Mouse (Mus musculus) gastrocnemius, postnatal 10 days (tissue): ENCODE data around the gene Mgrn1. TPM values are rescaled to one million over a fixed set of nuclear protein-coding genes. Genes with fewer than 3 reads are reported as not detected.

Experiments
- DNase-seq: peaks from one replicate; pipeline ENCODE4 v3.0.0; 2021; ENCODE audit warnings: mixed read lengths
- long read RNA-seq, 2 experiments: library from polyadenylated mRNA; stranded (forward); transcript quantifications; one replicate each; pipeline ENCODE4 v2.0.0; 2021
- total RNA-seq, 2 experiments: library from RNA; stranded (reverse); gene quantifications; 2 replicates each; pipeline ENCODE4 v1.2.3; 2021

Mgrn1 gene
- 10 to 100 TPM; 62.2 to 68.4 TPM for total RNA-seq
- long read RNA-seq, experiment 1, transcript Mgrn1-201 (16 exons, 3,095 nt) = minor isoform, 8 of 143 reads
- long read RNA-seq, experiment 1, transcript Mgrn1-202 (17 exons, 3,138 nt) = major isoform, 29 of 143 reads
- long read RNA-seq, experiment 1, partial matches to known transcripts = 12 of 143 reads
- long read RNA-seq, experiment 1, other reads (novel, unspliced or antisense) = 93 of 143 reads
- long read RNA-seq, experiment 2, transcript Mgrn1-201 (16 exons, 3,095 nt) = minor isoform, 12 of 147 reads
- long read RNA-seq, experiment 2, transcript Mgrn1-202 (17 exons, 3,138 nt) = major isoform, 29 of 147 reads
- long read RNA-seq, experiment 2, transcript Mgrn1-203 (17 exons, 2,250 nt) = minor isoform, 7 of 147 reads
- long read RNA-seq, experiment 2, partial matches to known transcripts = 4 of 147 reads
- long read RNA-seq, experiment 2, other reads (novel, unspliced or antisense) = 94 of 147 reads

- DNase-seq = peak; percentile 89
These were observed at the start of gene Mgrn1 for GRCm38 (mm10) chr16:4885760-4886689. TSS of gene Mgrn1 (plus strand) at chr16:4886249.

- DNase-seq = no peak
These were observed 48.4 kb upstream of the Mgrn1 start for GRCm38 (mm10) chr16:4837631-4838030.

GRCm38 (mm10) chr16:4839552-4839951 lies 46.5 kb upstream of the Mgrn1 start:
- no peak for DNase-seq

- no peak for DNase-seq
These were observed 45.8 kb upstream of the Mgrn1 start for GRCm38 (mm10) chr16:4840231-4840630.

- DNase-seq = no peak
These were observed 39.0 kb upstream of the Mgrn1 start for GRCm38 (mm10) chr16:4847041-4847440.

- no peak for DNase-seq
These were observed 38.0 kb upstream of the Mgrn1 start for GRCm38 (mm10) chr16:4848090-4848489.

GRCm38 (mm10) chr16:4850361-4850760 lies 35.7 kb upstream of the Mgrn1 start:
- DNase-seq = no peak

- DNase-seq = no peak
These were observed 35.0 kb upstream of the Mgrn1 start for GRCm38 (mm10) chr16:4850938-4851628.

GRCm38 (mm10) chr16:4855046-4855650 lies 30.9 kb upstream of the Mgrn1 start:
- DNase-seq = no peak

GRCm38 (mm10) chr16:4861392-4861791 lies 24.7 kb upstream of the Mgrn1 start:
- no peak for DNase-seq

- DNase-seq = peak; percentile 69
These were observed 23.1 kb upstream of the Mgrn1 start for GRCm38 (mm10) chr16:4862863-4863483.

- no peak for DNase-seq
These were observed 22.3 kb upstream of the Mgrn1 start for GRCm38 (mm10) chr16:4863742-4864141.

GRCm38 (mm10) chr16:4866101-4866695 lies 19.9 kb upstream of the Mgrn1 start:
- DNase-seq = no peak

GRCm38 (mm10) chr16:4870490-4870889 lies 15.6 kb upstream of the Mgrn1 start:
- no peak for DNase-seq

- no peak for DNase-seq
These were observed 14.1 kb upstream of the Mgrn1 start for GRCm38 (mm10) chr16:4871926-4872325.

- DNase-seq = no peak
These were observed 10.6 kb upstream of the Mgrn1 start for GRCm38 (mm10) chr16:4875198-4876032.

- peak; percentile 72 for DNase-seq
These were observed 9.9 kb upstream of the Mgrn1 start for GRCm38 (mm10) chr16:4876033-4876680.

- DNase-seq = no peak
These were observed 8.9 kb upstream of the Mgrn1 start for GRCm38 (mm10) chr16:4877195-4877594.

GRCm38 (mm10) chr16:4877701-4878100 lies 8.3 kb upstream of the Mgrn1 start:
- no peak for DNase-seq
